Mouse (Mus musculus): Measurements from ENCODE around the gene Kdm5a. TPM values are rescaled to one million over a fixed set of nuclear protein-coding genes. Genes with fewer than 3 reads are reported as not detected.

Gene Kdm5a
- polyA plus RNA-seq, 1 experiment from 2014 or later = 64.7 TPM

- Histone ChIP-seq H3K4me1 (0 out of 2 replicates have a peak, but pooled peaks cover 7% of the 10 kb centered on the region), H3K9me3 (no peaks in the 10 kb centered on the region), H3K4me2 (replicated peaks) (no peak overlapping the region), H3K27ac (replicated peaks) (no peak overlapping the region), H3K9ac (replicated peaks) (no peak overlapping the region), H3K36me3 (no peaks in the 10 kb centered on the region), H3K27me3 (no peaks in the 10 kb centered on the region), H3K4me3 (no peak overlapping the region)
- ATAC-seq (ENCODE audit: low FRiP score, low read depth) = no peak
- 93% methylated on average over 6 of the region's 6 CpGs for WGBS
Measured at GRCm38 (mm10) chr6:120481538-120481937, 117.6 kb downstream of the Kdm5a start.

- Histone ChIP-seq H3K4me2 (replicated peaks) (no peak overlapping the region), H3K9me3 (no peaks in the 10 kb centered on the region), H3K4me3 (no peak overlapping the region), H3K4me1 (0 out of 2 replicates have a peak, but pooled peaks cover 7% of the 10 kb centered on the region), H3K9ac (replicated peaks) (no peak overlapping the region), H3K27me3 (no peaks in the 10 kb centered on the region), H3K36me3 (no peaks in the 10 kb centered on the region), H3K27ac (replicated peaks) (no peak overlapping the region)
- no peak for ATAC-seq (ENCODE audit: low FRiP score, low read depth)
- WGBS = 93% methylated on average over 14 of the region's 14 CpGs
Measured at GRCm38 (mm10) chr6:120482021-120482420, 118.1 kb downstream of the Kdm5a start.

- Histone ChIP-seq H3K4me1 (0 out of 2 replicates have a peak, but pooled peaks cover 7% of the 10 kb centered on the region), H3K9ac (replicated peaks) (no peak overlapping the region), H3K9me3 (no peaks in the 10 kb centered on the region), H3K4me3 (no peak overlapping the region), H3K4me2 (replicated peaks) (no peak overlapping the region), H3K27me3 (no peaks in the 10 kb centered on the region), H3K27ac (replicated peaks) (no peak overlapping the region), H3K36me3 (no peaks in the 10 kb centered on the region)
- 42% methylated on average over 6 of the region's 6 CpGs for WGBS
- no peak for ATAC-seq (ENCODE audit: low FRiP score, low read depth)
Measured at GRCm38 (mm10) chr6:120482756-120483155, 118.8 kb downstream of the Kdm5a start.

- Histone ChIP-seq H3K4me2 (replicated peaks) (no peak overlapping the region), H3K9me3 (no peaks in the 10 kb centered on the region), H3K4me3 (no peak overlapping the region), H3K4me1 (0 out of 2 replicates have a peak, but pooled peaks cover 7% of the 10 kb centered on the region), H3K36me3 (no peaks in the 10 kb centered on the region), H3K9ac (replicated peaks) (no peak overlapping the region), H3K27ac (replicated peaks) (no peak overlapping the region), H3K27me3 (no peaks in the 10 kb centered on the region)
- ATAC-seq (ENCODE audit: low FRiP score, low read depth) = no peak
- WGBS = 43% methylated on average over 8 of the region's 8 CpGs
Measured at GRCm38 (mm10) chr6:120483211-120483626, 119.3 kb downstream of the Kdm5a start.

GRCm38 (mm10) chr6:120485038-120485437 is 121.1 kb downstream of the Kdm5a start:
- no peaks in the 10 kb centered on the region for H3K9me3 ChIP-seq
- 83% methylated on average over 3 of the region's 3 CpGs for WGBS
- H3K27me3 ChIP-seq = 0 out of 2 replicates have a peak, but pooled peaks cover 4% of the 10 kb centered on the region
- H3K4me1 ChIP-seq = peaks cover 12% of the 10 kb centered on the region; the same call in 1 of the 2 replicates
- H3K36me3 ChIP-seq = no peaks in the 10 kb centered on the region
- H3K9ac ChIP-seq (replicated peaks) = no peak overlapping the region
- H3K4me3 ChIP-seq = no peak overlapping the region
- no peak overlapping the region for H3K4me2 ChIP-seq (replicated peaks)
- no peak overlapping the region for H3K27ac ChIP-seq (replicated peaks)
- ATAC-seq (ENCODE audit: low FRiP score, low read depth) = no peak

- Histone ChIP-seq H3K27me3 (peaks cover 4% of the 10 kb centered on the region; the same call in 1 of the 2 replicates), H3K36me3 (no peaks in the 10 kb centered on the region), H3K9ac (replicated peaks) (no peak overlapping the region), H3K27ac (replicated peaks) (no peak overlapping the region), H3K4me2 (replicated peaks) (no peak overlapping the region), H3K4me3 (no peak overlapping the region), H3K9me3 (no peaks in the 10 kb centered on the region), H3K4me1 (peaks cover 17% of the 10 kb centered on the region)
- ATAC-seq (ENCODE audit: low FRiP score, low read depth) = no peak
- 77% methylated on average over 8 of the region's 8 CpGs for WGBS
Measured at GRCm38 (mm10) chr6:120486051-120486510, 122.2 kb downstream of the Kdm5a start.

GRCm38 (mm10) chr6:120488647-120489046 is 124.7 kb downstream of the Kdm5a start:
- WGBS = 78% methylated on average over 3 of the region's 3 CpGs
- H3K27me3 ChIP-seq = peaks cover 26% of the 10 kb centered on the region
- H3K4me3 ChIP-seq = no peak overlapping the region
- H3K9ac ChIP-seq (replicated peaks) = no peak overlapping the region
- no peak overlapping the region for H3K27ac ChIP-seq (replicated peaks)
- peaks cover 31% of the 10 kb centered on the region for H3K4me1 ChIP-seq
- ATAC-seq (ENCODE audit: low FRiP score, low read depth) = no peak
- no peaks in the 10 kb centered on the region for H3K36me3 ChIP-seq
- no peaks in the 10 kb centered on the region for H3K9me3 ChIP-seq
- no peak overlapping the region for H3K4me2 ChIP-seq (replicated peaks)

GRCm38 (mm10) chr6:120489461-120489860 is 125.5 kb downstream of the Kdm5a start:
- peaks cover 39% of the 10 kb centered on the region for H3K4me1 ChIP-seq
- H3K27me3 ChIP-seq = peaks cover 26% of the 10 kb centered on the region
- H3K9ac ChIP-seq (replicated peaks) = no peak overlapping the region
- no peak overlapping the region for H3K4me2 ChIP-seq (replicated peaks)
- H3K36me3 ChIP-seq = no peaks in the 10 kb centered on the region
- H3K27ac ChIP-seq (replicated peaks) = no peak overlapping the region
- ATAC-seq (ENCODE audit: low FRiP score, low read depth) = no peak
- 79% methylated on average over 2 of the region's 2 CpGs for WGBS
- no peaks in the 10 kb centered on the region for H3K9me3 ChIP-seq
- H3K4me3 ChIP-seq = no peak overlapping the region

GRCm38 (mm10) chr6:120491064-120491463 is 127.1 kb downstream of the Kdm5a start:
- peak overlapping the region; percentile 79 for H3K4me2 ChIP-seq (replicated peaks)
- no peak overlapping the region for H3K27ac ChIP-seq (replicated peaks)
- WGBS = 42% methylated on average over 7 of the region's 7 CpGs
- ATAC-seq (ENCODE audit: low FRiP score, low read depth) = no peak
- H3K27me3 ChIP-seq = peaks cover 26% of the 10 kb centered on the region
- H3K36me3 ChIP-seq = no peaks in the 10 kb centered on the region
- H3K9ac ChIP-seq (replicated peaks) = no peak overlapping the region
- H3K4me3 ChIP-seq = peak overlapping the region; percentile 79
- no peaks in the 10 kb centered on the region for H3K9me3 ChIP-seq
- peaks cover 40% of the 10 kb centered on the region for H3K4me1 ChIP-seq

GRCm38 (mm10) chr6:120491862-120492498 is 128.1 kb downstream of the Kdm5a start:
- 12% methylated on average over 22 of the region's 22 CpGs for WGBS
- H3K27ac ChIP-seq (replicated peaks) = no peak overlapping the region
- H3K4me2 ChIP-seq (replicated peaks) = peak overlapping the region; percentile 79
- peak overlapping the region; percentile 79 for H3K4me3 ChIP-seq
- H3K9me3 ChIP-seq = no peaks in the 10 kb centered on the region
- H3K27me3 ChIP-seq = peaks cover 26% of the 10 kb centered on the region
- no peak for ATAC-seq (ENCODE audit: low FRiP score, low read depth)
- H3K9ac ChIP-seq (replicated peaks) = peak overlapping the region; percentile 87
- peaks cover 40% of the 10 kb centered on the region for H3K4me1 ChIP-seq
- H3K36me3 ChIP-seq = no peaks in the 10 kb centered on the region

- peak; percentile 11 for ATAC-seq (ENCODE audit: low FRiP score, low read depth)
- WGBS = 2% methylated on average over 92 of the region's 95 CpGs
- peaks cover 40% of the 10 kb centered on the region for H3K4me1 ChIP-seq
Measured at GRCm38 (mm10) chr6:120492499-120493373, 128.8 kb downstream of the Kdm5a start.

More at GRCm38 (mm10) chr6:120492499-120493373, 128.8 kb downstream of the Kdm5a start:
- H3K9me3 ChIP-seq = no peaks in the 10 kb centered on the region
- peak overlapping the region; percentile 79 for H3K4me3 ChIP-seq
- peak overlapping the region; percentile 87 for H3K9ac ChIP-seq (replicated peaks)
- H3K4me2 ChIP-seq (replicated peaks) = peak overlapping the region; percentile 79
- H3K36me3 ChIP-seq = no peaks in the 10 kb centered on the region
- peak overlapping the region; percentile 97 for H3K27ac ChIP-seq (replicated peaks)
- H3K27me3 ChIP-seq = peaks cover 26% of the 10 kb centered on the region

Measured in midbrain, embryonic 12.5 days (tissue).